Mouse (Mus musculus): ENCODE results near the gene Tnfsf12.
A peak's percentile ranks its signal among the peaks of the same experiment; 100 is the strongest.

The Tnfsf12 gene

GRCm38 (mm10) chr11:69679144-69679543 is 16.5 kb downstream of the Tnfsf12 start:
- no peak for DNase-seq

GRCm38 (mm10) chr11:69672211-69672706 is 23.4 kb downstream of the Tnfsf12 start, which contains the start of gene Eif4a1:
Gene Eif4a1, minus strand, starts transcription at chr11:69672423.
- peak; percentile 100 for DNase-seq

- DNase-seq: no peak
Measured at GRCm38 (mm10) chr11:69671726-69672124, 23.9 kb downstream of the Tnfsf12 start.

DNA sequence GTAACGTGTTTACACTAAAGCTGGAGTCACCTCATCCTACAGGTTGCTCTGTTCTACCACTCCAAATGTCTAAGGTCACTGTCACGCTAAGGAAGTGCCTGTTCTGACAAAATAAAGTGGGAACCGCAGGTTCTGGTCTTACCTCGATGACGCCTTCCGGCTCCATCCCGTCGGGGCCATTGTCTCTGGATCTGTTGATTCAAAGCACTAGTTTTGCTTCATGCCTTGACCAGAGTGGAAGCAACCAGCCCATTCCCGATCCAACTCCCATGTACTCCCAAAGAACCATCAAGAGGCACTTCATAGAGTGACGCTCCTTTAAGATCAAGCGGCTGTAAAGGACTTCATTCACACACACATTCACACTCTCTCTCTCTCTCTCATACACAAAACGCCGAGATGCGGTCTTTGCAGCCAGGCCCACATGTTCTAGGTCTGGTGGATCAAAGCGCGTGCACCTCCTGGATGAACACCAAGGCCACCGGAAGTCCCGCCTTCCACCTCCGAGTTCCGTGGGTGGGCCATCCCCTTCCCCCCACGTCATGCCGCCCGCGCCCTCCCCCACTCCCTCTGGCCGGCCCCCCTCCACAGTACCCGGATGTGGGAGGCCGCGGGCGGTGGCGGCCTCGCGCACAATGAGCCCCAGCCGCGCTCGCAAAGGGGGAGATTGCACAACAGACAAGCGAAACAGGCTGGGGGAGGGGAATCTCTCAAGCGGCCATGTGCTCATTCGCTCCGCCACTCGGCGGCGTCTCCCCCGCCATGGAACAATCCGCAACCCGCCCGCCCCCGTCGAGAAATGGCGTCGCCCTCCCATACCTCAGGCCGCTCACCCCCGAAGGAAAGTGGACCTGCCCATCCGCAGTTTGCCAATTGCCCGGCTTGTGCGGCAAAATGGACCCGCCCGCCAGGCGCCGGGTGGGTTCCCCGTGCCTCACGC is 24.6 kb downstream of the Tnfsf12 start:
- DNase-seq: peak; percentile 97

GRCm38 (mm10) chr11:69666665-69667005 is 29.0 kb downstream of the Tnfsf12 start:
- DNase-seq: no peak

DNA sequence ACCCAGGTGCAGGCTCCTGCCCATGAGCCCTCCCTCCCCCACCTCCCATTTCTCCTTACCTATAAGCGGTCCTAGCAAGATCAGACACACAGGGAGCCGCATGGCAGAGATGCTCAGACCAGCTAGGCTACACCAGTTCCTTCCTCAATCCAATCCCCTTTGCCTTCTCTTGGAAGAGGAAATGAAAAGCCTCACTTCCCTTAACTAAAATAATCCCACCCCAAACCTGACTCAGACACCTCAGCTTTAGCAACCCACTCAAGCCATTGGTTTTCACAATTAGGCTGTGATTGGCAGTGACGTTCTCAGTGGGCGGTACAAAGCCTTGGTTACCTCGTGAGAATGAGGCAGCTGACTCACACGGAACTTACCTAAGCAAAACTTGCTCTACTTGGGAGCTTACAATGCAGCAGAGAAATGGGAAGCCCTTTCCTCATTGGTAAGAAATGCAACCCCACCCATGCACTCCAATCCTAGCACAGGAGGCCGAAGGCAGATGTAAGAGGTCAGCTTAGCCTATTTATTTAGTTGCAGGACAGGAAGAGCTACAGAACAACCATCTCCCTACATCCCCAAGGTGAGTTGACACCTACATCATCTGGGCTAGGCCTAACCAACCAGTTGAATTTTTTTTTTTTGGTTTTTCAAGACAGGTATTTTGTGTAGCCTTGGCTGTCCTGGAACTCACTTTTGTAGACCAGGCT is 29.5 kb downstream of the Tnfsf12 start, which contains the start of gene Cd68:
TSS of gene Cd68 (minus strand) at position 193 of the 704 bp plus-strand sequence.
- peak; percentile 71 for DNase-seq

DNA sequence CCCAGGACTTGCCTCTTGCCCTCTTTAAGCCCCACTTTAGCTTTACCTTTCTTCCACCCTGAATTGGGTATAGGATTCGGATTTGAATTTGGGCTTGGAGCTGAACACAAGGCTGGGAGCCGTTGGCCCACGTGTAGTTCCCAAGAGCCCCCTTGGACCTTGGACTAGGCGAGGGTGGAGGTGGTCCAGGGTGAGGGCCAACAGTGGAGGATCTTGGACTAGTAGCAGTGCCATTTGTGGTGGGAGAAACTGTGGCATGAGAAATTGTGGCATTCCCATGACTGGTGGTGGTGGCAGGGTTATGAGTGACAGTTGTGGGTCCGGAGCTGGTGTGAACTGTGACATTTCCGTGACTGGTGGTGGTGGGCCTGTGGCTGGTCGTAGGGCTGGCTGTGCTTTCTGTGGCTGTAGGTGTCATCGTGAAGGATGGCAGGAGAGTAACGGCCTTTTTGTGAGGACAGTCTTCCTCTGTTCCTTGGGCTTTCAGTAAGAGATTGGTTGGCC is 30.1 kb downstream of the Tnfsf12 start:
- no peak for DNase-seq

- DNase-seq: no peak
Measured at GRCm38 (mm10) chr11:69664841-69665240, 30.8 kb downstream of the Tnfsf12 start.

DNA sequence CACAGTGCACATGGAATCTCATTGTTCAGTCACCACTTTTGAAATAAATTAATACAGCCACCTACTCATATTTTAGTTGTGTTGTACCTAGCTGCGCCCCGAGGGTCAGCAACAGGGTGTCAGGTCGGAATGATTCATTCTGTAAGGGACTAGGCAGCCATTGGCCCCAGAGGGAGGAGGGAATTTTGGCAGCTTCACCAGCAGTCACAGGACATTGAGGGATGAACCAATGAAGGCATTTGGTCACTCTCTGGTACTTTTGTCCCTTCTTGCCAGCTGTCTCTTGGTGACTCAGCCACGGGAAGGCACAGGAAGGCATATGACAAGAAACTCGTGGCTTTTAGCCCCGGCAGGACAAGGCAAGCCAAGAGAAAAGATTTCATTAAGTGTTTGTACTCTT is 31.9 kb downstream of the Tnfsf12 start:
- DNase-seq: peak; percentile 26

DNA sequence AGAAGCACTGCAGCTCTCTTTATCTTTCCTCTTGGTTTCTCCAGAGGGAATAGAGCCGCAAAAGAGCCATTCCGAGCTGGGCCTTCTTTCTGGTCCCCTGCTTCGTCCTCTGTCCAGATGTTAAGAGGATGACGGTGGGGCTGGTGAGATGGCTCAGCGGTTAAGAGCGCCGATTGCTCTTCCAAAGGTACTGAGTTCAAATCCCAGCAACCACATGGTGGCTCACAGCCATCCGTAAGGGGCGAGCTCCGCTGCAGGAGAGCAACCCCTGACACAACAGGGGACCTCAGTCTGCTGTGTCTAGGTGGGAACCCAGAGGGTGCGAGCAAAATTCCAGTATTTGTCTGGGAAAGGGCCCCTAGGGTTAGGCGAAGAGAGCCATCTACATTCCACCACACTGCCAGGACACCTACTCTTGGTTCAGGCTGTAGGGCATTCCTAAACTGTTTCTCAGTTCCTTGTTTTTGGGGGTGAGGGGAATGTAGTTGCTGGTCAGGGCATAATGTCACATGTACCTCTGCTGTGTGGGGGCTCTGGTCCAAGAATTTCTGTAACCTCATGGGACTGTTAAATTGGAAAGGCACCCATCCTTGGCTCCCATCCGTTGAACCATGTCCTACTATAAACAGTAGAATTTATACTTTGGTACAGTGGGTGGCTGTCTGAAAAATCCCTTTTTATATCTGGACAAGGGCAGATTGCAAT is 32.5 kb downstream of the Tnfsf12 start:
- DNase-seq: no peak

DNA sequence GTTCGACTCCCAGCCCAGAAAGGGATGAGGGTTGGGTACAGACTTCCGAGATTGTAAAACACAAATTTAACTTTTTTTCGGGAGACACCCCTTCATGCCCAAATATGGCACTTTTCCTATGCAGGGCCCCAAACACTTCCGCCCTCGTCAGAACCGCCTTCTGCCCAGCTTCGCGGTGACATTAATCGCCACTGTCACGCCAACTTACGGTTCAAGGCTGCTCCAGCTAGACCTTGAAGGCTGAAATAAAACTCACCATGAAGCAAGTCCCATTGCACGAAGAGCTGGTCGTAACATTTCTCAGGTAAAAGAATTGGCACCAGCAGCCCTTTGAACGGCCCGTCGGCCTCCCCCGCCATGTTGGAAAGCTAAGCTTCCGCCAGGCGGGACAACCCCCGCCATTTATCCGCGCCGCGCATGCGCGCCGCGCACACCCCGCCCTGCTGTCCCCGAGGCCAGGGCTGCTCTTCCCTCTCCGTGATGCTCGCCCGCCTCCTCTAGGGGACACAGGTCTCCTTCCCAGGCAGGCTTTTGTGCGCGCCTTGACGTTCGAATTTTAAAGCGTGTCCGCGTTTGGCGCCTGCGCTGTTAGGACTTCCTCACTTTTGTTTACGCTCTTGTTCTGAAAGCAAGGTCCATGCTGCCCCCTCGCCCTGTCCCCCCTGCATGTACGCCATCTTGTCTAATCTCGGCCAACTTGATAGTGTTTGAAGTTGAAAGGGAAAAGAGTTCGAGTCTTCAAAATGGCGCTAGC is 33.3 kb downstream of the Tnfsf12 start, which contains the start of gene Mpdu1:
TSS of gene Mpdu1 (minus strand) at position 430 of the 754 bp plus-strand sequence.
- DNase-seq: peak; percentile 98

DNA sequence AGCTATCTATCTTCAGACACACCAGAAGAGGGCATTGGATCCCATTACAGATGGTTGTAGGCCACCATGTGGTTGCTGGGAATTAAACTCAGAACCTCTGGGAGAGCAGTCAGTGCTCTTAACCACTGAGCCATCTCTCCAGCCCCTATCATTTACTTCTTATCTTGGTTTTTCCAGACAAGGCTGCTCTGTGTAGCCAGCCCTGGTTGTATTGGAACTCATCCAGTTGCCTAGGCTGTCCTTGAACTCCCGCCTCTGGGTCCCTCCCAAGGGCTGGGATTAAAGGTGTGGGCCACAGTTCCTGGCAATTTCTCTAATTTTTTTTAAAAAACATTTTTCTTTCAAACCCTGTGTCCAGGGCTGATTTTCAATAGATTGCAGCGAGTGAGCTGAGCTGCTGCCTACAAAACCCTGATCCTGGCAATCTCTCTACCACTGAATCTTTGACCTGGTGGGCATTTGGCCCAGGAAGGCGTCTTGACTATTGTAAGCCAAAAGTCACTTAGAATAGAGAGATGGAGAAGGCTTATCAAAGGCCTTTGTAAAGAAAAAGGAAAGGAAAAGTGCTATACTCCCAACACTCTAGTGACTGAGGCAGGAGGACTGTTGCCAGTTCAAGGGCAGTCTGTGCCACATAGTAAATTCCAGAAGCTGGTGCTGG is 34.3 kb downstream of the Tnfsf12 start:
- peak; percentile 38 for DNase-seq

DNA sequence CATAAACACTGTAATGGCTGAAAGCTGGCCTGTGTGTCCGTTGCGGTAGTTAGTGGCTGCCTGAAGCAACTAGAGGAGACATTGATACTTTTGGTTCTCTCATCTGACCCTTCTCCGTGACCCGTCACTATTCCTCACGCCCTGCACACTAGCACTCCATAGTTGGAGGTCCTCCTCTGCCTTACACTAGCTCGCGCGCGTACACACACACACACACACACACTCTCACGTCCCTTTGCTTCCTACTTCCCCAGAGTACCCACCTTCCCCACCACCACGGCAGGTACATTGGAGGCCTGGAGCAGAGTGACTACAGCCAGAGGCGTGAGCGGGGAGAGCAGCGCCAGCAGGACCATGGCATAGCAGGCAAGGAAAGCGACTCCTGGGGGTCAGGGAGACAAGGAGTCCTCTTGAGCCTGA is 38.2 kb downstream of the Tnfsf12 start:
- DNase-seq: no peak

DNA sequence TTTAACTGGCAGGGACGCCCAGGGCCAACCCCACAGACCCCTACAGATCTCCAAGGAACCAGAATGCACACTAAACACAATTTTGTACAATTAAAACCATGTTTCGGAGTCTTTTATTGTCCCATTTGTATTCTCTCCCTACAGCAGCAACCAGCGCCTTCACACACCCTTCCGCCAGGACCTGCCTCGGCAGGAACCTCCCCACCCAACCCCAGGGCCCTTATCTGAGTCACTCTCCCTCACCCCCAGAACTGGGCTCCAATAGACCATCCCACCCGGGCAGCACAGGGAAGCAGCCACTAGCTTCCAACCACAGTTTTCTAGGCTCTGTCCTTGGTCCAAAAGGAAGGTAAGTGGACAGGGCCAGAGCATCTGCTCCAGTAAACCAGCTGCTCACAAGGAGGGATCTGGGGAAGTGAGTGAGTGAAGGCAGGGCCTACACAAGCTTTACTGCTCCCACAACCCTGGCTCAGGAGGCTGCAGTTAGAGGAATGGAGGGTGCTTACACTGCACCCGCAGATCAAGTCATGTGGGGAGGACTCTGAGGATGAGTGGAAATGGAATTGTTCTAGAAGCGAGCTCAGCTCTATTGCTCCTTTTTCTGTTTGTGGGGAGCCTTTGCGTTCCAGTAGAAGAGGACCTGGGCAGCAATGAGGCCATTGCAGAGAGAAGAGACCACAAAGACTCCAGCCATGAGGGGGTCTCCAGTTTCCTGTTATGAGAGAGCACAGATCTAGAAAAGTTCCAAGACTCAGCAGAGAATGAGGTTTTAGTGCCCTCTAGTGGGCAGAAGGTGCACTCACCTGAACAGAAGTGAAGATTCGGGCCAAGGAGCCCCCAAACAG is 38.8 kb downstream of the Tnfsf12 start:
- DNase-seq: peak; percentile 66

GRCm38 (mm10) chr11:69656065-69656455 is 39.6 kb downstream of the Tnfsf12 start:
- DNase-seq: no peak

- peak; percentile 82 for DNase-seq
Measured at GRCm38 (mm10) chr11:69655264-69656064, 40.2 kb downstream of the Tnfsf12 start, which contains the start of gene Sox15. Gene Sox15, plus strand, starts transcription at chr11:69655314.

- DNase-seq: peak; percentile 35
Measured at GRCm38 (mm10) chr11:69654760-69655159, 40.9 kb downstream of the Tnfsf12 start.

- DNase-seq: no peak
Measured at GRCm38 (mm10) chr11:69653399-69653798, 42.2 kb downstream of the Tnfsf12 start.

GRCm38 (mm10) chr11:69645860-69646259 is 49.8 kb downstream of the Tnfsf12 start:
- DNase-seq: no peak

Measured in lung, postnatal 10 days (tissue).